In genomic region chr5:121331731-121332130, GRCm38 (mm10) we compare ENCODE assay signal across 26 mouse cellular contexts. TPM values are rescaled to one million over a fixed set of nuclear protein-coding genes. Genes with fewer than 3 reads are reported as not detected.
DNase-seq lines count a peak whose midpoint lies in the region; ATAC-seq and TF ChIP-seq lines count a peak whose summit lies in the region.
"Had no signal": no experiment of that assay in that cellular context is flagged by ENCODE, and none has a peak within 500 bp of the region (broad histone marks: within the 10 kb centered on the region; RNA-seq: fewer than 3 reads in every experiment).

No protein-coding gene starts in this region.

- DNase-seq in ES-CJ7 (ENCODE audit: low read depth, low spot score): peak; percentile 25
- peak; percentile 51 for DNase-seq in ZHBTc4 (ENCODE audit: low read depth, low spot score)
- no peak for DNase-seq in embryo, embryonic 10.5 days (ENCODE audit: low spot score)
- DNase-seq in thymus, adult 2 months: no peak
- no peak for DNase-seq in lung, postnatal 4 days
- DNase-seq: adrenal gland, postnatal 10 days; adrenal gland, postnatal 36 days; B cell, adult 2 months; cerebellum, adult 2 months; cerebellum, adult 9-11 months; cerebellum, postnatal 25 days; embryo, embryonic 11 days; forebrain, postnatal 0 days; gastrocnemius, adult 2 months; gastrocnemius, postnatal 25 days; heart, adult 11 months; heart, postnatal 36 days; kidney, adult 18-20 months had no signal

- H3K9me3 ChIP-seq in E14TG2a.4 (ENCODE audit: low read length): peaks cover 3% of the 10 kb centered on the region; the same call in 1 of the 2 replicates

- no peak overlapping the region for H3K27ac ChIP-seq in thymus, adult 2 months (ENCODE audit: control insufficient read depth, insufficient read depth, low read length)
- H3K27ac ChIP-seq: gastrocnemius, adult 2 months; hindbrain, embryonic 14.5 days had no signal

- H3K4me3 ChIP-seq in E14TG2a.4 (replicated peaks; ENCODE audit: low read length): peak overlapping the region; percentile 54
- H3K4me3 ChIP-seq in thymus, adult 2 months (ENCODE audit: control insufficient read depth, insufficient read depth, low read length): no peak overlapping the region
- H3K4me3 ChIP-seq: gastrocnemius, adult 2 months had no signal

- H3K4me1 ChIP-seq in E14TG2a.4 (replicated peaks; ENCODE audit: low read depth, low read length): peaks cover 41% of the 10 kb centered on the region
- H3K4me1 ChIP-seq in thymus, adult 2 months (replicated peaks; ENCODE audit: control insufficient read depth, insufficient read depth, low read length): peaks cover 11% of the 10 kb centered on the region

- 96% methylated on average over 10 of the region's 10 CpGs for WGBS in thymus, adult 2 months

- no peaks in the 10 kb centered on the region for H3K27me3 ChIP-seq in E14TG2a.4 (ENCODE audit: insufficient read depth, low read length)
- H3K27me3 ChIP-seq in thymus, adult 2 months (ENCODE audit: control insufficient read depth, insufficient read depth, low read length): no peaks in the 10 kb centered on the region
- H3K27me3 ChIP-seq: CH12.LX had no signal

- no peak for TF ChIP-seq POLR2A in thymus, adult 2 months (IDR thresholded peaks at IDR 0.05; ENCODE audit: control insufficient read depth, extremely low read depth, insufficient read depth, low read length, poor library complexity)

- no peak for TF ChIP-seq CTCF in E14TG2a.4 (conservative IDR thresholded peaks at IDR 0.05; ENCODE audit: low read length)
- TF ChIP-seq CTCF in thymus, adult 2 months (IDR thresholded peaks at IDR 0.05; ENCODE audit: borderline replicate concordance, control insufficient read depth, extremely low read depth, insufficient read depth, low read length, poor library complexity): no peak

- peak; percentile 63 for ATAC-seq in granulocyte monocyte progenitor cell, adult 5-6 weeks (replicated peaks; ENCODE audit: poor library complexity, severe bottlenecking)
- ATAC-seq: forebrain, embryonic 14.5 days; forebrain, postnatal 0 days; hindbrain, postnatal 0 days; inflammation-experienced regulatory T-cells, adult 6 months; intestine, embryonic 16.5 days had no signal

- peaks cover 82% of the 10 kb centered on the region for H3K36me3 ChIP-seq in E14TG2a.4 (ENCODE audit: insufficient read depth, low read length)
- peaks cover 51% of the 10 kb centered on the region for H3K36me3 ChIP-seq in thymus, adult 2 months (ENCODE audit: control insufficient read depth, insufficient read depth, low read length)

RNA-seq across cellular contexts. Expression of gene Trafd1, which starts 53.7 kb away (rescaled TPM):
- total RNA-seq in granulocyte monocyte progenitor cell, adult 5-6 weeks (2014; fragmentation: Nextera tagmentation): 50.5 and 74.7 TPM in 2 replicates
- 39.0 and 40.8 TPM in 2 replicates for total RNA-seq in granulocyte monocyte progenitor cell, adult 5-6 weeks (2017)
- polyA plus RNA-seq in thymus, adult 2 months (2012; rRNA removed): 95.3 and 117 TPM in 2 replicates

Comparison
In these comparisons a context has a peak if more than half of its experiments do, and no peak if none do; other contexts are left out.
1. DNase-seq: peak in ES-CJ7 (single experiment) and ZHBTc4 (single experiment); none in embryo, embryonic 10.5 days (single experiment), thymus, adult 2 months (single experiment) and lung, postnatal 4 days (0 of 2).